Mouse (Mus musculus) cerebellum, adult 2 months (tissue): Measurements from ENCODE around the gene Elk3. TPM values are rescaled to one million over a fixed set of nuclear protein-coding genes. Genes with fewer than 3 reads are reported as not detected.

ENCODE experiments used
- DNase-seq, 2 experiments: peaks; one replicate each; pipeline ENCODE4 v3.0.0; 2021
- H3K27ac ChIP-seq: fragments of 200-500 bp; 2 replicates; pipeline ENCODE4 v1.5.1; 2012; ENCODE audit warnings: low read length, control low read depth, inconsistent platforms; ENCODE audit not compliant: insufficient read depth
- H3K27me3 ChIP-seq: fragments of 200-500 bp; 2 replicates; pipeline ENCODE4 v1.6.1; 2012; ENCODE audit warnings: inconsistent platforms, mild to moderate bottlenecking, low read length, moderate library complexity; ENCODE audit not compliant: control insufficient read depth, insufficient read depth
- H3K4me1 ChIP-seq: fragments of 200-500 bp; 2 replicates; pipeline ENCODE4 v1.6.1; 2011; ENCODE audit warnings: low read length; ENCODE audit not compliant: control insufficient read depth, insufficient read depth
- H3K4me3 ChIP-seq: fragments of 200-500 bp; replicated peaks from 2 replicates; pipeline ENCODE3; 2011; ENCODE audit warnings: mild to moderate bottlenecking, low read depth, low read length, control low read depth; ENCODE audit not compliant: insufficient read depth
- CTCF ChIP-seq: fragments of 200-500 bp; IDR thresholded peaks from 2 replicates; pipeline ENCODE4 v1.5.1; 2011; ENCODE audit warnings: low read depth, mild to moderate bottlenecking, control low read depth, low read length, moderate library complexity, borderline replicate concordance; ENCODE audit not compliant: insufficient read depth
- POLR2A ChIP-seq: fragments of 200-500 bp; IDR thresholded peaks from 2 replicates; pipeline ENCODE4 v1.6.1; 2011; ENCODE audit warnings: low read length, control low read depth, borderline replicate concordance; ENCODE audit not compliant: insufficient read depth
- WGBS: fragments of 180-500 bp; shearing (Covaris S2); methylation state at CpG from one replicate; pipeline ENCODE4 v1.1.7; 2018; 5-methylcytosine and 5-hydroxymethylcytosine counted together
- polyA plus RNA-seq: library from polyadenylated mRNA; depleted of rRNA; stranded (reverse); fragments of >200 nt; gene quantifications from 2 replicates; pipeline ENCODE4 v1.2.3, GENCODE M21; 2012

The Elk3 gene
- polyA plus RNA-seq, 1 experiment, result 5.9 TPM

GRCm38 (mm10) chr10:93298208-93298607 lies 12.7 kb downstream of the Elk3 start:
- H3K4me3 ChIP-seq, result no peak overlapping the region
- DNase-seq, result no peak
- peak overlapping the region; percentile 36; the same call in 1 of the 2 replicates for H3K27ac ChIP-seq
- TF ChIP-seq CTCF (no peak), POLR2A (no peak)
- H3K4me1 ChIP-seq, result no peaks in the 10 kb centered on the region
- WGBS, result 52% methylated on average over 7 of the region's 7 CpGs
- no peaks in the 10 kb centered on the region for H3K27me3 ChIP-seq

- Histone ChIP-seq H3K27ac (no peak overlapping the region), H3K4me3 (no peak overlapping the region), H3K27me3 (no peaks in the 10 kb centered on the region), H3K4me1 (no peaks in the 10 kb centered on the region)
- DNase-seq, result no peak
- TF ChIP-seq POLR2A (no peak), CTCF (no peak)
- 56% methylated on average over 5 of the region's 5 CpGs for WGBS
Measured at GRCm38 (mm10) chr10:93297774-93298173, 13.2 kb downstream of the Elk3 start.

- WGBS, result 79% methylated on average over 20 of the region's 20 CpGs
- TF ChIP-seq CTCF, result no peak
- TF ChIP-seq POLR2A, result no peak
- DNase-seq, result no peak
- peaks cover 2% of the 10 kb centered on the region; the same call in 1 of the 2 replicates for H3K4me1 ChIP-seq
- H3K27ac ChIP-seq, result no peak overlapping the region
- no peaks in the 10 kb centered on the region for H3K27me3 ChIP-seq
- no peak overlapping the region for H3K4me3 ChIP-seq
Measured at GRCm38 (mm10) chr10:93294547-93295219, 16.3 kb downstream of the Elk3 start.

GRCm38 (mm10) chr10:93293621-93294020 lies 17.3 kb downstream of the Elk3 start:
- WGBS, result 86% methylated on average over 7 of the region's 7 CpGs
- no peaks in the 10 kb centered on the region for H3K27me3 ChIP-seq
- no peak for DNase-seq
- TF ChIP-seq CTCF (no peak), POLR2A (no peak)
- no peak overlapping the region for H3K4me3 ChIP-seq
- H3K27ac ChIP-seq, result no peak overlapping the region
- H3K4me1 ChIP-seq, result peaks cover 2% of the 10 kb centered on the region; the same call in 1 of the 2 replicates

GRCm38 (mm10) chr10:93291843-93292242 lies 19.1 kb downstream of the Elk3 start:
- H3K4me3 ChIP-seq, result no peak overlapping the region
- no peak for TF ChIP-seq POLR2A
- peak; percentile 92 for TF ChIP-seq CTCF
- peak; percentile 80 to 82 for DNase-seq
- H3K4me1 ChIP-seq, result peaks cover 2% of the 10 kb centered on the region; the same call in 1 of the 2 replicates
- 4% methylated on average over 6 of the region's 6 CpGs for WGBS
- no peaks in the 10 kb centered on the region for H3K27me3 ChIP-seq
- H3K27ac ChIP-seq, result no peak overlapping the region

GRCm38 (mm10) chr10:93291352-93291751 lies 19.6 kb downstream of the Elk3 start:
- no peak overlapping the region for H3K27ac ChIP-seq
- peaks cover 2% of the 10 kb centered on the region; the same call in 1 of the 2 replicates for H3K4me1 ChIP-seq
- peak; percentile 79 for TF ChIP-seq CTCF
- no peak for TF ChIP-seq POLR2A
- H3K27me3 ChIP-seq, result no peaks in the 10 kb centered on the region
- 22% methylated on average over 7 of the region's 7 CpGs for WGBS
- no peak overlapping the region for H3K4me3 ChIP-seq
- peak; percentile 74 to 76 for DNase-seq

- peaks cover 2% of the 10 kb centered on the region; the same call in 1 of the 2 replicates for H3K4me1 ChIP-seq
- WGBS, result 88% methylated on average over 6 of the region's 6 CpGs
- H3K27ac ChIP-seq, result no peak overlapping the region
- DNase-seq, result no peak
- TF ChIP-seq POLR2A, result no peak
- TF ChIP-seq CTCF, result no peak
- no peaks in the 10 kb centered on the region for H3K27me3 ChIP-seq
- H3K4me3 ChIP-seq, result no peak overlapping the region
Measured at GRCm38 (mm10) chr10:93289404-93289803, 21.5 kb downstream of the Elk3 start.

GRCm38 (mm10) chr10:93288336-93288735 lies 22.6 kb downstream of the Elk3 start:
- WGBS, result 52% methylated on average over 4 of the region's 4 CpGs

More at GRCm38 (mm10) chr10:93288336-93288735, 22.6 kb downstream of the Elk3 start:
- no peak overlapping the region for H3K4me3 ChIP-seq
- no peak overlapping the region for H3K27ac ChIP-seq
- TF ChIP-seq POLR2A, result no peak
- no peak for TF ChIP-seq CTCF
- no peak for DNase-seq
- no peaks in the 10 kb centered on the region for H3K27me3 ChIP-seq
- peaks cover 2% of the 10 kb centered on the region; the same call in 1 of the 2 replicates for H3K4me1 ChIP-seq
